Mouse (Mus musculus): ENCODE measurements around the gene Duox1. TPM values are rescaled to one million over a fixed set of nuclear protein-coding genes. Genes with fewer than 3 reads are reported as not detected.

Gene Duox1
- polyA plus RNA-seq, 2 experiments from 2014 or later: not detected

DNA sequence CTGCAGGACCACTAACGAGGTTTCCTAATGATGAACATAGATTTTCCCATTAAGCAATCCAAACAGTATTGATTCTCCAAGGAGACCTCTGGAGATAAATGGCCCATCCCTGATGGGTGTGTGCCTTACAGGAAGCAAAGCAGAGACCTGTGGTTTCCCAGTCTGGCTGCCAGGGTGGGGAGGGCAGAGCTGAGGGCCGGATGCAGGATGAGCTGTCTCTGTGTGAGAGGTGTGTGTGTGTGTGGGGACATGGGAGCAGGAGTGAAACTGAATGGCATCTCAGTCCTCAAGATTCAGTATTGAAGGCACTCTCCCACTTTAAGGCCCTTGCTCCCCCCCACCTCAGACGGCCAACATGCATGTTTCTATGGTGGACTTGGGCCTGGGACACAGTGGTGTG is 40.7 kb downstream of the Duox1 start:
- no peak for ATAC-seq

- no peak for ATAC-seq
These were observed 44.8 kb downstream of the Duox1 start for GRCm38 (mm10) chr2:122360310-122360709.

- peak; percentile 41 for ATAC-seq
These were observed 45.7 kb downstream of the Duox1 start for GRCm38 (mm10) chr2:122361181-122361580.

- no peak for ATAC-seq
These were observed 46.6 kb downstream of the Duox1 start for GRCm38 (mm10) chr2:122361868-122362621.

GRCm38 (mm10) chr2:122362622-122363523 is 47.4 kb downstream of the Duox1 start:
- ATAC-seq: no peak

DNA sequence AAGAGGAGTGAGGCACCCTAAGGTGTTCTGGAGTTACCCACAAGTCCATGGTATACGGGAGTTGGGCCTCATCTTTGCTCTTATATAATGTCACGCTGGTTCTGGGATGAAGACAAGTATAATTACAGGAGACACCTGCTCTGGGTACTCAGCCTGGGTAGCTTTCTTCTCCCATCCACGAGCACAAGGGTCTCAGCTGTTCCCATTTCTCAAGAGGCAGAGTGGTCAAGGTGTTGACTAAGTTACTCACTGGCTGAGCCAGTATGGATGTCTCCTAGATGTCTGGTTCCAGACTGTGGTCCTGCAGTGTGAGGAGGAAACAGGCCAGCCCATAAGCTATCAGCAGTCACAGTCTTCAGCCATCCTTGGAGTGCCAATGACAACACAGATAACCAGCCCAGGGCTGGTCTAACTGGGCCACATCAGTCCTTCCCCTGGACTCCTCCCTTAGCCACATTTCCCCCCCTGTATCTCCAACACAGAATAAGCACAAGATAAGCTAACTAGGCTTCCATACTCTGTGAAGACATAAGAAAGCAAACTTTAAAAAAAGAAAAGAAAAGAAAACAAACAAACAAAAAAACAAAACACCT is 49.0 kb downstream of the Duox1 start:
- ATAC-seq: no peak

GRCm38 (mm10) chr2:122365244-122365866 is 49.9 kb downstream of the Duox1 start:
- ATAC-seq: no peak

GRCm38 (mm10) chr2:122366039-122366438 is 50.6 kb downstream of the Duox1 start:
- no peak for ATAC-seq

DNA sequence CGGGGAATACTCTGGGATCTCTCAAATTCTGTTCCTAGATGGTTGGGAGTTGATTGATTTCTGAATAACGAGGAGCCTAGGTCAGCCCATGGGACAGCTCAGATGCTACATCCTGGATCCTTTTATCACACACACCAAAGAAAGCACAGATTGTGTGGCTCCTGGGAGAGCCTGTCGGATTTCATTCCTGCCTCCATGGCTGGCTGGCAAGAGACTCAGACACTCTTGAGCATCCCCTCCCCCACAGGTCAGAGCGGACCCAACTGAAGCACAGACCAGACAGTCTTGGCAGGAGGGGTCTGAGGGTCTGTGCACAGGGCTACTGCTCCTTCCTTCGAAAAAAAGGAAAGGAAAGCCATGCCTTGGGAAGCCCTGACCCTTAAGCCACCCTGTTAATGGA is 51.2 kb downstream of the Duox1 start:
- ATAC-seq: no peak

DNA sequence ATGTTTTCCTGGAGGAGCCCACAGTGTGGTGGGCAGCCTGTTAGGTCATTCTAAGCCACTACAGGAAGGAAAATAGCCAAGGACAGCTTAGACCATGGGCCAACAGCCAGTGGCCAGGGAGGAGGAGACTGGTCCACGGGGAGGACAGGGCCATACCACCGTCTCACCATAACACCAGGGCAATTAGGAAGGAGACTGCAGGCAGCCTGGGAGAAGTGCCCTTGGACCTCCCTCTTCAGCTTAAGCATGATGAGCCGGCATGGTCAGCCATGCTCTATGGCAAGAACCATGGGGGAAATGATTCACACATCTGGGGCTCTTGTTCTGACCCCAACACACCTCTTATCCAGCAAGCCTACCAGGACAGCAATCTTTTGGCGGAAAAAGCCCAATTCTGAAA is 51.7 kb downstream of the Duox1 start:
- no peak for ATAC-seq

- no peak for ATAC-seq
These were observed 52.2 kb downstream of the Duox1 start for GRCm38 (mm10) chr2:122367701-122368080.

DNA sequence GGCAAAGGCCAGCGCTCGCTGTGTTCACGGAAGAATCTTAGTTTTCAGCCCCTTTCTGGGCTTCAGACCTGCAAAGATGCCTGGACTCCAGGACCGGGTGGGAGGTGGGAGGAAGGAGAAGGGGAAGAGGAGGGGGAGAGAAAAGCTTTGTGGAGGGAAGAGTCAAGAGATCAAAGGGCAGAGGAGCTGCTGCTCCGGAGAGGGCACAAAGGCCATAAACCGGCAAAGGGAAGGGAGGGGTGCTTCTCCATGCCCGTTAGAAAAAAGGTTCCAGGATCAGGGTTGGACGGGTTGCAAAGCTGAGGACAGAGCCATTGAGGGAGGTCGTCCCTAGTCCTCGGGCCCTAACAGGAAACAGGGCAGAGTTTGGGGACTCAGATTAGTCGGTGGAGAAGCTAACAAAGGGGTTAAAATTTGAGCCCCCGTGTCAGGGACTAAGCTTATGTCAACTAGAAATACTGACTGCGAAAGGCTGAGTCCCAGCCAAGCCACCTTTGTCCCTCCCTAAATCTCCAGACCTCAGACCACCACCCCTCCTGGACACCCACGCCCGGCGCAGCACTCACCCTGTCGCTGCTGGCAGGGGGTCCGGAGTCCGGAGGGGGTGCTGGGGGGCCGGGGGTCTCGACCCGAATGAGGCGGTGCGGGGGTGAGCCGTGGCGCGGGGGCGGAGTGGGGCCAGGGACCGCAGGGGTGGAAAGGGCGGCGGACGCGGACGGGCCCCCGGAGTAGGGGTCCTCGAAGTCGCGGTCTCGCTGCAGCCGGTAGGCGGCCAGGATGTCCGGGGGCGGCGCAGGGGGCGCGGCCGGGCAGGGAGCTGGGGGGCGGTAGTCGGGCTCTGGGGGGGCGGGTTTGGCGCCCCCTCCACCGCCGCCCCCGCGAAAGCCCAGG is 52.9 kb downstream of the Duox1 start:
- ATAC-seq: peak; percentile 10

DNA sequence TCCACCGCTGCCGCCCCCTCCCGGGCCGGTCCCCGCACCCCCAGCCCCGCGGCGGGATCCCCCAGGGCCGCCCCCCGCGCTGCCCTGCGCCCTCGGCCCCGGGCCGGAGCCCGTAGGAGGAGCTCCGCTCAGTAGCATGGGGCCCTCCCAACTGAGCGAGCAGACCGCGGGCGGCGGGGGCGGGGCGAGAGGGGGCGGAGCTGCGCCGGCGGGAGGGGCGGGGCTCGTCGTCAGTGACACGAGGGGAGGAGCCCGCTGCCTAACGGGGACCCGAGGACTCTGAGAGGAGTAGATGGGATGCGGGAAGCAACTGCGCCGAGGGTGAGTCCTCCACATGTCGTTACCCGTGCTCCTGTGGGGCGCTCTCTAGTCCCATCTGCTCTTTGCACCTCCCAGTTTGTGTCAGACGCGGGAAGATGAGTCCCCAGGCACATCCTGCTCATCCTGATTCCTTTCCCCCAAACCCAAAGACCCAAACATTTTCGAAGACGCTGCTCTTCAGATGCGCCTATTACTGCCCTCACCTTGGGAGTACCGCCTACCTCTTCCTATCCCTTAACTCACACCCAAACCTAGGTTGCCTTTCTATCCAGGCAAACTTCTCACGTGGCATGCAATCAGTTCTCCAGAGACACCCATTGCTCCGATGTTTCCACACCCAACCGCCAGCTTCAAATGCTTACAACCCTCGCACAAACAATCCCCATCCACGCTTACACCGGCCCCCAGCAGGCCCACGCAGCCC is 53.7 kb downstream of the Duox1 start, which contains the start of gene Shf:
Gene Shf (minus strand): TSS at position 168 of the 745 bp plus-strand sequence.
- ATAC-seq: peak; percentile 81

- ATAC-seq: no peak
These were observed 54.8 kb downstream of the Duox1 start for GRCm38 (mm10) chr2:122370101-122370750.

DNA sequence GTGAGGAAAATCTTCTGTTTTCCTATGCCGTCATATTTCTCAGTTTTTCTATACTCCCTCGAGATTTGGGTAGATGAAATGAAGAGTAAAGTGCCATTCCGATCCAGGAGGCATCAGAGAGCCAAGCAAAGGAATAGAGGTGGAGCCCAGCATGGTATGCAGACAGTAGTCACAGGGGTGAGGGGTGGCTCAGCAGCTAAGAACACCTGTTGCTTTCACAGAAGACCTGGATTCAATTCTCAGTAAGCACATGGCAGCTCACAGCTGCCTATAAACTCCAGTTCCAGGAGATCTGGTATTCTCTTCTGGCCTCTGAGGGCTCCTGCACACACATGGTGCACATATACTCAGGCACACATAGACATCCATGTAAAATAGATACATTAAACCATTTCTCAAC is 56.6 kb downstream of the Duox1 start:
- ATAC-seq: no peak

DNA sequence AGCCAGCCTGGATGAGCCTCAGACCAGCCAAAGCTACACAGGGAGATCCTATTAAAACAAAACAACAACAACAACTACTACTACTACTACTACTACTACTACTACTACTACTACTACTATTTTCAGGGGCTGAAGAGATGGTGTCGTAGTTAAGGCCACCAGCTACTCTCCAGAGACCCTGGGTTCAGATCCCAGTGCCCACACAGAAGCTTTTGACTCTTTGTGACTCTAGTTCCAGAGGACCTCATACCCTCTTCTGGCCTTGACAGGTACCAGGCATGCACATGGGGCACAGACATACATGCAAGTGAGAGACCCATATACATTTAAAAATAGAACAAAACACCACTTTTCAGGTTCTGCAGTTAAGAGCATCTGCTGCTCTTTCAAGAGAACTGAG is 57.1 kb downstream of the Duox1 start:
- no peak for ATAC-seq

DNA sequence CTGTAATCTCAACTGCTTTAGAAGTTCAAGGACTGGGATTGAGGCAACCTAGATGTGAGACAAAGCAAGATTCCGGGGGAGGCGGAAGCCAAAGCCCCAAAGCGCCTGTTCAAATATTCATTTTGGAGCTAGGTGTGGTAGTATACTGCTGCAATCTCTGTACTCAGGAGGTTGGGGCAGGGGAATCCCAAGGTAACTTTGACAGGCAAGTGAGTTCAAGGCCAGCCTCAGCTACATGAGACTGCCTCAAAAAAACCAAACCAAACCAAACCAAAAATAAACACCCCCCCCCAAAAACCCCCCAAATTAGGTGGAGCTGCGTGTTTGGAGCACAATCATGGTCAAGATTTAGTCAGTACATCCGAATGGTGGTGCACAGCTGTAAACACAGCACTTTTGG is 58.5 kb downstream of the Duox1 start:
- no peak for ATAC-seq

- no peak for ATAC-seq
These were observed 59.3 kb downstream of the Duox1 start for GRCm38 (mm10) chr2:122374666-122375331.

GRCm38 (mm10) chr2:122375391-122375991 is 60.0 kb downstream of the Duox1 start:
- ATAC-seq: peak; percentile 65
